Mouse (Mus musculus) adrenal gland, adult (tissue): Measurements from ENCODE around the gene Cemip2.
"Not testable (repeated sequence)": the region's sequence is repeated elsewhere in the genome, so short reads cannot be mapped to it uniquely, and the experiment has no call there.

Experiments used
- DNase-seq, 2 experiments: peaks; one replicate each; pipeline ENCODE4 v3.0.0; 2022 to 2023; ENCODE audit warnings: low spot score in 1 of 2; ENCODE audit not compliant: inconsistent age in 2 of 2

Cemip2 gene

GRCm38 (mm10) chr19:21862991-21863931 is 85.1 kb downstream of the Cemip2 start:
- DNase-seq = no peak

GRCm38 (mm10) chr19:21865242-21866055 is 87.3 kb downstream of the Cemip2 start:
- DNase-seq = peak; percentile 55 to 80

GRCm38 (mm10) chr19:21866094-21866493 is 88.0 kb downstream of the Cemip2 start:
- no peak for DNase-seq

GRCm38 (mm10) chr19:21866756-21867155 is 88.6 kb downstream of the Cemip2 start:
- not testable (repeated sequence) for DNase-seq

GRCm38 (mm10) chr19:21868471-21868870 is 90.3 kb downstream of the Cemip2 start:
- DNase-seq = no peak

- DNase-seq = peak; percentile 39 to 73
Measured at GRCm38 (mm10) chr19:21882110-21882940, 104.2 kb downstream of the Cemip2 start.

- DNase-seq = no peak
Measured at GRCm38 (mm10) chr19:21883053-21883452, 104.9 kb downstream of the Cemip2 start.

GRCm38 (mm10) chr19:21883922-21884321 is 105.8 kb downstream of the Cemip2 start:
- no peak for DNase-seq

- no peak for DNase-seq
Measured at GRCm38 (mm10) chr19:21884385-21884784, 106.2 kb downstream of the Cemip2 start.

GRCm38 (mm10) chr19:21886166-21886657 is 108.1 kb downstream of the Cemip2 start:
- DNase-seq = no peak

- DNase-seq = no peak
Measured at GRCm38 (mm10) chr19:21890699-21891098, 112.6 kb downstream of the Cemip2 start.

- no peak for DNase-seq
Measured at GRCm38 (mm10) chr19:21894792-21895191, 116.7 kb downstream of the Cemip2 start.

- DNase-seq = no peak
Measured at GRCm38 (mm10) chr19:21895540-21895939, 117.4 kb downstream of the Cemip2 start.

GRCm38 (mm10) chr19:21897122-21897827 is 119.1 kb downstream of the Cemip2 start:
- peak; percentile 22 to 60 for DNase-seq

- DNase-seq = no peak
Measured at GRCm38 (mm10) chr19:21898015-21898939, 120.1 kb downstream of the Cemip2 start.
